21 mouse cellular contexts compared by ENCODE assay signal in the genomic region with DNA sequence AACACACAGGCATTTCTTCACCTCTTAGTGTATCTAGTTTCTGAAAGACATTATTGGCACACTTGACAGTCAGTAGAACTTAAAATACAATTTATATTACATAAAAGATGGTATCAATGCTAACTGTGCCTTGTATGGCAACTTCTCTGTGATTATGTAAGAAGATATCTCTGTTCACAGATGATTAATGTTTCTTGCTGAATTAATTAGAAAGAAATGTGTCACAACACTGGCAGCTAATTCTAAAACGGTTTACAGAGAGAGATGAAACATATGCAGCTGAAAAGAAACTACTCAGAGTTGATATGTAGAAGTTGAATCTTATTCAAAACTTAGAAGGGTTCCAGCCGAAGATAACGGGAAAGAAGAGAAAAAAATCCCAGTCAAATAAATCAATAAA.
"Had no signal": no experiment of that assay in that cellular context is flagged by ENCODE, and none has a peak within 500 bp of the region (broad histone marks: within the 10 kb centered on the region; RNA-seq: fewer than 3 reads in every experiment).

No protein-coding gene starts in this region.

- H3K27ac ChIP-seq: kidney, embryonic 15.5 days; limb, embryonic 10.5 days; limb, embryonic 13.5 days; liver, embryonic 13.5 days; midbrain, embryonic 15.5 days; neural tube, embryonic 12.5 days; neural tube, embryonic 15.5 days; stomach, postnatal 0 days had no signal

- ATAC-seq: midbrain, embryonic 15.5 days had no signal

- H3K27me3 ChIP-seq: kidney, embryonic 15.5 days; limb, embryonic 13.5 days; liver, embryonic 13.5 days; midbrain, embryonic 15.5 days; neural tube, embryonic 12.5 days; neural tube, embryonic 15.5 days had no signal

- H3K9ac ChIP-seq: kidney, embryonic 15.5 days; limb, embryonic 13.5 days; liver, embryonic 13.5 days; midbrain, embryonic 15.5 days; neural tube, embryonic 12.5 days; neural tube, embryonic 15.5 days had no signal

- DNase-seq: kidney, adult 8-10 months; kidney, postnatal 10 days; kidney, postnatal 36 days; layer of hippocampus, postnatal 36 days; liver; liver, embryonic 13.5 days; lung, adult 2 months; lung, postnatal 14 days; lung, postnatal 4 days; right cerebral cortex, adult 18-20 months; right cerebral cortex, postnatal 14 days; right cerebral cortex, postnatal 4 days; thymus, postnatal 25 days had no signal

- H3K4me2 ChIP-seq: kidney, embryonic 15.5 days; limb, embryonic 13.5 days; liver, embryonic 13.5 days; midbrain, embryonic 11.5 days; midbrain, embryonic 15.5 days; neural tube, embryonic 12.5 days; neural tube, embryonic 15.5 days had no signal

- H3K9me3 ChIP-seq: kidney, embryonic 15.5 days; limb, embryonic 10.5 days; limb, embryonic 13.5 days; liver, embryonic 13.5 days; midbrain, embryonic 15.5 days; neural tube, embryonic 12.5 days; neural tube, embryonic 15.5 days had no signal

- H3K36me3 ChIP-seq: kidney, embryonic 15.5 days; limb, embryonic 10.5 days; limb, embryonic 13.5 days; liver, embryonic 13.5 days; midbrain, embryonic 15.5 days; neural tube, embryonic 12.5 days; neural tube, embryonic 15.5 days had no signal

- H3K4me1 ChIP-seq: kidney, embryonic 15.5 days; limb, embryonic 10.5 days; limb, embryonic 13.5 days; liver, embryonic 13.5 days; midbrain, embryonic 15.5 days; neural tube, embryonic 12.5 days; neural tube, embryonic 15.5 days had no signal

- H3K4me3 ChIP-seq: kidney, embryonic 15.5 days; limb, embryonic 10.5 days; limb, embryonic 13.5 days; liver, embryonic 13.5 days; midbrain, embryonic 15.5 days; neural tube, embryonic 12.5 days; neural tube, embryonic 15.5 days had no signal
